In genomic region chr14:22745263-22745881, GRCm38 (mm10) we compare ENCODE assay signal across 18 mouse cellular contexts.
DNase-seq lines count a peak whose midpoint lies in the region; ATAC-seq and TF ChIP-seq lines count a peak whose summit lies in the region.
"Had no signal": no experiment of that assay in that cellular context is flagged by ENCODE, and none has a peak within 500 bp of the region (broad histone marks: within the 10 kb centered on the region; RNA-seq: fewer than 3 reads in every experiment).

No protein-coding gene starts in this region.

- DNase-seq in heart, postnatal 36 days = no peak
- DNase-seq in midbrain, embryonic 11.5 days (ENCODE audit: low spot score, missing footprints) = peak; percentile 85
- DNase-seq in midbrain, postnatal 0 days (ENCODE audit: low spot score) = no peak
- DNase-seq in forebrain, embryonic 14.5 days (ENCODE audit: low spot score) = peak; percentile 87
- peak; percentile 60 for DNase-seq in midbrain, embryonic 14.5 days
- no peak for DNase-seq in thymus, adult 18-20 months
- DNase-seq in urinary bladder, postnatal 36 days (ENCODE audit: low spot score in 2 of 2) = no peak
- DNase-seq: adrenal gland, postnatal 36 days; B cell, adult 2 months; cerebellum, postnatal 25 days; gastrocnemius, postnatal 36 days; thymus, adult 2 months had no signal

- 32% methylated on average over 1 of the region's 1 CpGs for WGBS in heart, embryonic 15.5 days
- 58% methylated on average over 1 of the region's 1 CpGs for WGBS in midbrain, embryonic 11.5 days
- WGBS in midbrain, postnatal 0 days = 31% methylated on average over 1 of the region's 1 CpGs
- WGBS in forebrain, embryonic 14.5 days = 4% methylated on average over 1 of the region's 1 CpGs
- WGBS in midbrain, embryonic 14.5 days = 38% methylated on average over 1 of the region's 1 CpGs

- H3K27me3 ChIP-seq in heart, embryonic 15.5 days = no peaks in the 10 kb centered on the region
- no peaks in the 10 kb centered on the region for H3K27me3 ChIP-seq in midbrain, embryonic 11.5 days (ENCODE audit: control insufficient read depth, insufficient read depth, low read length)
- H3K27me3 ChIP-seq in midbrain, postnatal 0 days (ENCODE audit: insufficient read depth, low read length) = no peaks in the 10 kb centered on the region
- H3K27me3 ChIP-seq in forebrain, embryonic 14.5 days (replicated peaks; ENCODE audit: control insufficient read depth, insufficient read depth, low read length) = peaks cover 46% of the 10 kb centered on the region
- H3K27me3 ChIP-seq in midbrain, embryonic 14.5 days (ENCODE audit: control insufficient read depth, insufficient read depth, low read length) = peaks cover 6% of the 10 kb centered on the region; the same call in 1 of the 2 replicates
- H3K27me3 ChIP-seq: embryonic facial prominence, embryonic 15.5 days; limb, embryonic 12.5 days; Patski had no signal

- no peak overlapping the region for H3K9ac ChIP-seq in heart, embryonic 15.5 days
- no peak overlapping the region for H3K9ac ChIP-seq in midbrain, embryonic 11.5 days (ENCODE audit: low read length)
- no peak overlapping the region for H3K9ac ChIP-seq in midbrain, postnatal 0 days (replicated peaks; ENCODE audit: low read length, poor library complexity, severe bottlenecking)
- H3K9ac ChIP-seq in forebrain, embryonic 14.5 days (ENCODE audit: low read length) = no peak overlapping the region
- H3K9ac ChIP-seq in midbrain, embryonic 14.5 days (replicated peaks; ENCODE audit: low read length) = no peak overlapping the region
- H3K9ac ChIP-seq: embryonic facial prominence, embryonic 15.5 days; liver, embryonic 14.5 days had no signal

- TF ChIP-seq CTCF in midbrain, postnatal 0 days (IDR thresholded peaks at IDR 0.05) = no peak

- H3K36me3 ChIP-seq in heart, embryonic 15.5 days = no peaks in the 10 kb centered on the region
- H3K36me3 ChIP-seq in midbrain, embryonic 11.5 days (ENCODE audit: control insufficient read depth, insufficient read depth, low read length) = no peaks in the 10 kb centered on the region
- H3K36me3 ChIP-seq in midbrain, postnatal 0 days (ENCODE audit: insufficient read depth, low read length) = no peaks in the 10 kb centered on the region
- H3K36me3 ChIP-seq in forebrain, embryonic 14.5 days (ENCODE audit: control insufficient read depth, insufficient read depth, low read length) = no peaks in the 10 kb centered on the region
- H3K36me3 ChIP-seq in midbrain, embryonic 14.5 days (ENCODE audit: control insufficient read depth, insufficient read depth, low read length) = no peaks in the 10 kb centered on the region
- H3K36me3 ChIP-seq: embryonic facial prominence, embryonic 15.5 days; limb, embryonic 12.5 days had no signal

- peak overlapping the region; percentile 11; the same call in 1 of the 2 replicates for H3K27ac ChIP-seq in heart, embryonic 15.5 days
- peak overlapping the region; percentile 2; the same call in 1 of the 2 replicates for H3K27ac ChIP-seq in midbrain, embryonic 11.5 days (ENCODE audit: low read depth, low read length)
- no peak overlapping the region for H3K27ac ChIP-seq in midbrain, postnatal 0 days (ENCODE audit: low read depth, low read length)
- no peak overlapping the region for H3K27ac ChIP-seq in forebrain, embryonic 14.5 days (ENCODE audit: low read depth, low read length)
- no peak overlapping the region for H3K27ac ChIP-seq in midbrain, embryonic 14.5 days (replicated peaks; ENCODE audit: low read depth, low read length)
- H3K27ac ChIP-seq: liver, embryonic 14.5 days had no signal

- no peak overlapping the region for H3K4me2 ChIP-seq in heart, embryonic 15.5 days
- H3K4me2 ChIP-seq in midbrain, embryonic 11.5 days = no peak overlapping the region
- no peak overlapping the region for H3K4me2 ChIP-seq in midbrain, postnatal 0 days (ENCODE audit: low read depth, low read length, poor library complexity, severe bottlenecking)
- H3K4me2 ChIP-seq in forebrain, embryonic 14.5 days (ENCODE audit: low read length) = no peak overlapping the region
- no peak overlapping the region for H3K4me2 ChIP-seq in midbrain, embryonic 14.5 days (ENCODE audit: low read length)
- H3K4me2 ChIP-seq: embryonic facial prominence, embryonic 15.5 days; heart, embryonic 11.5 days; limb, embryonic 12.5 days had no signal

- no peak overlapping the region for H3K4me3 ChIP-seq in heart, embryonic 15.5 days
- no peak overlapping the region for H3K4me3 ChIP-seq in midbrain, embryonic 11.5 days (ENCODE audit: low read depth, low read length)
- no peak overlapping the region for H3K4me3 ChIP-seq in midbrain, postnatal 0 days (ENCODE audit: low read depth, low read length)
- H3K4me3 ChIP-seq in forebrain, embryonic 14.5 days (ENCODE audit: low read depth, low read length) = no peak overlapping the region
- H3K4me3 ChIP-seq in midbrain, embryonic 14.5 days (replicated peaks; ENCODE audit: low read depth, low read length) = no peak overlapping the region
- H3K4me3 ChIP-seq: embryonic facial prominence, embryonic 15.5 days; limb, embryonic 12.5 days had no signal

- H3K9me3 ChIP-seq in heart, embryonic 15.5 days (replicated peaks) = no peaks in the 10 kb centered on the region
- H3K9me3 ChIP-seq in midbrain, embryonic 11.5 days (ENCODE audit: control insufficient read depth, low read length) = no peaks in the 10 kb centered on the region
- no peaks in the 10 kb centered on the region for H3K9me3 ChIP-seq in midbrain, postnatal 0 days (ENCODE audit: low read length)
- H3K9me3 ChIP-seq in forebrain, embryonic 14.5 days (replicated peaks; ENCODE audit: control insufficient read depth, low read length) = no peaks in the 10 kb centered on the region
- H3K9me3 ChIP-seq in midbrain, embryonic 14.5 days (ENCODE audit: control insufficient read depth, low read length) = no peaks in the 10 kb centered on the region
- H3K9me3 ChIP-seq: embryonic facial prominence, embryonic 15.5 days; limb, embryonic 12.5 days had no signal

- intact Hi-C loops in heart, postnatal 36 days (cut with DNase I) = loop anchor here (5.0 kb wide), 1 partner anchor 93 kb away; no protein-coding TSS in a partner anchor

- H3K4me1 ChIP-seq in heart, embryonic 15.5 days (replicated peaks) = peaks cover 16% of the 10 kb centered on the region
- peaks cover 16% of the 10 kb centered on the region for H3K4me1 ChIP-seq in midbrain, embryonic 11.5 days (ENCODE audit: control insufficient read depth, insufficient read depth, low read length)
- no peaks in the 10 kb centered on the region for H3K4me1 ChIP-seq in midbrain, postnatal 0 days (ENCODE audit: insufficient read depth, low read length)
- H3K4me1 ChIP-seq in forebrain, embryonic 14.5 days (ENCODE audit: control insufficient read depth, insufficient read depth, low read length) = peaks cover 16% of the 10 kb centered on the region
- peaks cover 14% of the 10 kb centered on the region for H3K4me1 ChIP-seq in midbrain, embryonic 14.5 days (ENCODE audit: control insufficient read depth, insufficient read depth, low read length)

- no peak for ATAC-seq in heart, embryonic 15.5 days (replicated peaks; ENCODE audit: insufficient number of reproducible peaks, insufficient read depth, low FRiP score, low read depth)
- no peak for ATAC-seq in midbrain, embryonic 11.5 days (ENCODE audit: low FRiP score)
- ATAC-seq in midbrain, postnatal 0 days (ENCODE audit: low FRiP score) = no peak
- ATAC-seq in forebrain, embryonic 14.5 days = peak; percentile 83
- ATAC-seq in midbrain, embryonic 14.5 days (ENCODE audit: low FRiP score, low TSS enrichment) = no peak; the same call in 1 of the 2 replicates
- ATAC-seq: Patski had no signal

Comparison
In these comparisons a context has a peak if more than half of its experiments do, and no peak if none do; other contexts are left out.
1. H3K27ac ChIP-seq: peak in heart, embryonic 15.5 days (single experiment) and midbrain, embryonic 11.5 days (single experiment); none in midbrain, postnatal 0 days (single experiment), forebrain, embryonic 14.5 days (single experiment) and midbrain, embryonic 14.5 days (single experiment).
2. DNase-seq: peak in midbrain, embryonic 11.5 days (single experiment), forebrain, embryonic 14.5 days (single experiment) and midbrain, embryonic 14.5 days (single experiment); none in heart, postnatal 36 days (0 of 2), midbrain, postnatal 0 days (single experiment), thymus, adult 18-20 months (0 of 2) and urinary bladder, postnatal 36 days (0 of 2).